Mouse (Mus musculus): Measurements from ENCODE around the gene Bod1l.

The Bod1l gene

DNA sequence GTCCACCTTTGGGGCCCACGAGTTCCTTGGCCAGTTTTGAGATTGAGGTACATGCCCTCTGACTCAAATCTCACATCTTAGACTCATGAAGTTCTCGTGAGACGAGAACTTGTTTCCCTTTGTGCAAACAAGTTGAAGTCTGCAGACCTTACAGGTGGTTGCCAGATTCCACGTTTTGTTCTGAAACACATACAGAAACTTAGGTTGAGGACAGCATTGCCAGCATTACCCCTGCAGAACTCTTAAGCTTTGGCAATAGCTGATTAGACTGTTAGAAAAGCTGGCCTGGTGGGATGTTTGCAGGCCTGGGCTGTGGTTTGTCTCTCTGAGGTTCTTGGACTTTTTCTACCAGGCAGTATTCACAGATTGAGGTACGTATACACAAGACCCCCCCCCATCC, 86.8 kb downstream of the Bod1l start:
- DNase-seq = no peak

GRCm38 (mm10) chr5:41756396-41756795, 87.7 kb downstream of the Bod1l start:
- no peak for DNase-seq

- DNase-seq = no peak
Measured at GRCm38 (mm10) chr5:41755373-41755960, 88.6 kb downstream of the Bod1l start.

DNA sequence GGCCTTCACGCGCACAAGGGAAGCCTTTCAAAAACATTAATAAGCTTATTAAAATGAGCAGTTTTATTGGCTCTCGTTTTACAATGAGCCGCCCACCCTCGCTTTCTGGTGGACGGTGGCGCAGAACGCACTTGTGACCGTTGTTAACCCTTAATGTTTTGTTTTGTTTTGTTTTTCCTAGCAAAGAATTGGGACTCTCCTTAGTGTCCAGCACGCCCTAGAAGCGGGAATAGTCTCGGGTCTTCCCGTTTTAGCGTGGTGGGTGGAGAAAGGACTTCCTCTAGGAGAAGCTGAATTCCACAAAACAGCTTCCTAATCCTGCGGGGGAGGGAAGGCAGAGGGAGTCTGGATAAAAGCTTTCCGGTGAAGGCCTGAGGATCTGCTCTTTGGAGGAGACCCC, 89.3 kb downstream of the Bod1l start:
- no peak for DNase-seq

- no peak for DNase-seq
Measured at GRCm38 (mm10) chr5:41754226-41754775, 89.8 kb downstream of the Bod1l start.

DNA sequence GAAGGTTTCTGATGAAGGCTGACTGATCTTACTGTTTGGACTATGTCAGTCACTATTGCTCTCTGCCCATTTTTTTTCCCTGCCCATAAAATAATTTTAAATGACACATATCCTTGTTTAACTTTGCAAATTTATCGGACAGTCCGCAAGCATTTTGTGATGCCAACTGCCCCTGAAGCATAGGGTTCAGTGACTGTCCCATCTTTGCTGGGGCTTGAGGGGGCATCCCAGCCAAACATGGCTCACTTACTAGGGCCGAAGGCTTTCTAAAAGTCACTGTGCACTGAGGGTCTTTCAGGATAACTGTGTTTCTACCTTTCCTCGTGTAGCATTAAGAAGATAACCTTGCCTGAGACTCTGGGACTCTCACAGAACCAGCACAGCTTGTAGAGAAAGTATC, 91.4 kb downstream of the Bod1l start:
- no peak for DNase-seq

GRCm38 (mm10) chr5:41744898-41745780, 99.0 kb downstream of the Bod1l start:
- DNase-seq = no peak

- no peak for DNase-seq
Measured at GRCm38 (mm10) chr5:41744234-41744633, 99.9 kb downstream of the Bod1l start.

DNA sequence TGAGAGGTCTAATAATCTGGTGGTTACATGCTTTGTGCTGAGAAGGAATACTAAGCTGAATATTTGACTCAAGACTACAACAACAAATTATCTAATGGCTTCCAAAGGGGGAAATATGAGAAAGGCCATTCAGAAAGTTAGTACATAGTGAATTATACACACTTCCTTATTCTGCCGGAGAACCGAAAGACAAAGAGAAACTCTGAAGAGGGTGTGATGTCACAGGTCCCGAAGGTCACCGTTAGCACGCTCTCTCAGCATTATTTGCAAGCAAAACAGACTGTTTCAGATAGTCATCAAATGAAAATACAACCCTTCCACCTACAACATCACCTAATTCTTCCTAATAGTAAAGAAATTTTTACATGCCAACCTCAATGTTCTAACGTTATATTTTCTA, 105.3 kb downstream of the Bod1l start:
- no peak for DNase-seq

All from right cerebral cortex, postnatal 14 days (tissue).